Mouse (Mus musculus) limb, embryonic 14.5 days (tissue): ENCODE results near the gene Lbx1. TPM values are rescaled to one million over a fixed set of nuclear protein-coding genes. Genes with fewer than 3 reads are reported as not detected.
A peak's percentile ranks its signal among the peaks of the same experiment; 100 is the strongest.

ENCODE experiments used
- ATAC-seq: fragments of 200-750 bp; cut with Nextera tagmentation; 2 replicates; pipeline ENCODE4 v1.8.0; 2017; ENCODE audit warnings: low read depth, moderate number of reproducible peaks, moderate TSS enrichment; ENCODE audit not compliant: low FRiP score
- DNase-seq: peaks from one replicate; pipeline ENCODE4 v3.0.0-alpha.2; 2015; ENCODE audit warnings: low spot score
- H3K27ac ChIP-seq: fragments of 300-500 bp; sonication (generic); replicated peaks from 2 replicates; pipeline ENCODE4 v1.5.1; 2014; ENCODE audit warnings: low read depth, mild to moderate bottlenecking, low read length, moderate library complexity, mixed read lengths
- H3K27me3 ChIP-seq: fragments of 300-500 bp; sonication (generic); 2 replicates; pipeline ENCODE4 v1.6.1; 2014; ENCODE audit warnings: low read length, mixed read lengths; ENCODE audit not compliant: control insufficient read depth, insufficient read depth
- H3K36me3 ChIP-seq: fragments of 300-500 bp; sonication (generic); 2 replicates; pipeline ENCODE4 v1.6.1; 2014; ENCODE audit warnings: mild to moderate bottlenecking, low read length, moderate library complexity, mixed read lengths; ENCODE audit not compliant: control insufficient read depth, insufficient read depth
- H3K4me1 ChIP-seq: fragments of 300-500 bp; sonication (generic); 2 replicates; pipeline ENCODE4 v1.6.1; 2014; ENCODE audit warnings: antibody characterized with exemption, low read length, mixed read lengths; ENCODE audit not compliant: control insufficient read depth, insufficient read depth
- H3K4me2 ChIP-seq: fragments of 300-500 bp; sonication (generic); replicated peaks from 2 replicates; pipeline ENCODE4 v1.6.1; 2014; ENCODE audit warnings: low read depth, mild to moderate bottlenecking, low read length, moderate library complexity; ENCODE audit not compliant: severe bottlenecking
- H3K4me3 ChIP-seq: fragments of 300-500 bp; sonication (generic); replicated peaks from 2 replicates; pipeline ENCODE4 v1.5.1; 2014; ENCODE audit warnings: low read length
- H3K9ac ChIP-seq: fragments of 300-500 bp; sonication (generic); 2 replicates; pipeline ENCODE4 v1.6.1; 2014; ENCODE audit warnings: mild to moderate bottlenecking, low read depth, low read length, moderate library complexity; ENCODE audit not compliant: severe bottlenecking
- H3K9me3 ChIP-seq: fragments of 300-500 bp; sonication (generic); 2 replicates; pipeline ENCODE4 v1.6.1; 2016; ENCODE audit warnings: low read length; ENCODE audit not compliant: control insufficient read depth
- POLR2A ChIP-seq: fragments of 200-500 bp; IDR thresholded peaks from 2 replicates; pipeline ENCODE4 v1.8.0; 2012; ENCODE audit warnings: inconsistent platforms, mild to moderate bottlenecking, moderate library complexity, borderline replicate concordance; ENCODE audit not compliant: insufficient read depth, insufficient read length; ENCODE audit errors: extremely low read depth
- WGBS: fragments of 180-500 bp; shearing (Covaris S2); extraction: QIAGEN DNeasy Blood & Tissue Kit; methylation state at CpG from one replicate; pipeline ENCODE4 v1.1.7; 2014; 5-methylcytosine and 5-hydroxymethylcytosine counted together
- polyA plus RNA-seq, 2 experiments: library from polyadenylated mRNA; depleted of rRNA in 1 of 2; stranded (reverse) in 1 of 2; unstranded in 1 of 2; fragments of >200 nt; fragmentation: Nextera tagmentation in 1 of 2; extraction: Ambion mirVana in 1 of 2; gene quantifications; 2 replicates each; pipeline versions ENCODE4 v1.2.1 to v1.2.3; 2012 to 2014

Gene Lbx1
- polyA plus RNA-seq, 2 experiments: 2.2 to 2.7 TPM

DNA sequence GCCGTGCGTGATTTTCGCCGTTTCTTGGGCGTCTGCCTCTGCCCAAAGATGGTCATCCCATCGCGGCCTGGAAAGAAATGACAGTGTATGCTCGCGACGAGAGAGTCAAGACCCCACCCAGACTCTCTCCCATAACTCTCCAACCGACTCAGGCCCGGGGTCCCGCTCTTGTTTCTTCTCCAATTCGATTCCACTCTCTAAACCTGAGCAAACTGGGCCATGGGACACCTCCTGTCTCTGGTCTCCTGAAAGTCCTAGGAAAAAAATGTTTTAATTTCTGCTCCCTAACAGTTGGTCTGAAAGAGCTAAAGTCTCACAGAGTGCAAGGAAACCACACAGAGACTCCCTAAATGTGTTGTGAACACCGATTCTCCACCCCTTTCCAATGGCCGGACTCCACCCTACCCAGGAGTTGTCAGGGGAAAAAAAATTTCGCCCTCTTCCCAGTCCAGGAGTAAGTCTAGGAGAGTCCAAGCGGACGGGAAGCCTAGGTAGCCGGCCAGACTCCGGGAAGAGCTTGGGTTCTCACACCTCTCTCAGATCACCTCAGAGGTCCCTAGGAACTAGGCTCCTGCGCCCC lies 1.3 kb downstream of the Lbx1 start:
- H3K9ac ChIP-seq: 0 out of 2 replicates have a peak overlapping the region, but pooled peaks have one; percentile 12
- peaks cover 20% of the 10 kb centered on the region for H3K4me1 ChIP-seq
- WGBS: 2% methylated on average over 21 of the region's 22 CpGs

DNA sequence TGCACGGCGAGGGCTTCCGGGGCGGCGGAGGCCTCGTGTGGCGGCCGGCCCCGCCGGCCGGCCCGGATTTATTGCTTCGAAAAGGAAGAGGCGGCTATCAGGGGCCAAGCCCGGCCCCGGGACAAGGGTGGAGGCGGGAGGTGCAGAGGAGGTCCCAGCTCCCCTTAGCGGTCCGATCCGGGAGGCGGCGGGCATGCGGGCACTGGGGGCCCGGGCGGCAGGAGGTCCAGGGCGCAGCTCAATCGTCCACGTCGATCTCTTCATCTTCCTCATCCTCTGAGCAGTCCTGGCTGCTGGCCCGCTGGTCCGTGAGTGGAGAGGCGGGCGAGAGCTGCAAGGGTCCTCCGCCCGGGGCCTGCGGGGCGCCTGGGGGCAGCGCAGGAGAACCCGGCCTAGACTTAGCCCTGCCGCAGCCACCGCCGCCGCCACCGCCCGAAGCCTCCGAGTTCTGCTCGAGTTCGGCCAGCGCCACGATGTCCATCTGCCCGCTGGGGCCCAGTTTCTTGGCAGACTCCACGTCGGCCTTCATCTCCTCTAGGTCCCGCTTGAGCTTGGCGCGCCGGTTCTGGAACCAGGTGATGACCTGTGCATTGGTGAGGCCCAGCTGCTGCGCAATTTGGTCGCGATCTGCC lies 2.0 kb downstream of the Lbx1 start:
- Histone ChIP-seq H3K27me3 (peaks cover 97% of the 10 kb centered on the region), H3K4me3 (peak overlapping the region; percentile 35), H3K9me3 (no peaks in the 10 kb centered on the region), H3K27ac (no peak overlapping the region), H3K9ac (peak overlapping the region; percentile 34; the same call in 1 of the 2 replicates), H3K4me1 (peaks cover 20% of the 10 kb centered on the region), H3K36me3 (no peaks in the 10 kb centered on the region), H3K4me2 (peak overlapping the region; percentile 26; the same call in 1 of the 2 replicates)
- ATAC-seq: no peak
- no peak for TF ChIP-seq POLR2A
- no peak for DNase-seq
- WGBS: under 1% methylated on average over 55 of the region's 60 CpGs

More for the DNA sequence above, 1.3 kb downstream of the Lbx1 start:
- H3K36me3 ChIP-seq: no peaks in the 10 kb centered on the region
- peak overlapping the region; percentile 26; the same call in 1 of the 2 replicates for H3K4me2 ChIP-seq
- H3K4me3 ChIP-seq: peak overlapping the region; percentile 35
- H3K27me3 ChIP-seq: peaks cover 97% of the 10 kb centered on the region
- DNase-seq (no peak), ATAC-seq (no peak)
- H3K9me3 ChIP-seq: no peaks in the 10 kb centered on the region
- TF ChIP-seq POLR2A: no peak
- H3K27ac ChIP-seq: no peak overlapping the region

DNA sequence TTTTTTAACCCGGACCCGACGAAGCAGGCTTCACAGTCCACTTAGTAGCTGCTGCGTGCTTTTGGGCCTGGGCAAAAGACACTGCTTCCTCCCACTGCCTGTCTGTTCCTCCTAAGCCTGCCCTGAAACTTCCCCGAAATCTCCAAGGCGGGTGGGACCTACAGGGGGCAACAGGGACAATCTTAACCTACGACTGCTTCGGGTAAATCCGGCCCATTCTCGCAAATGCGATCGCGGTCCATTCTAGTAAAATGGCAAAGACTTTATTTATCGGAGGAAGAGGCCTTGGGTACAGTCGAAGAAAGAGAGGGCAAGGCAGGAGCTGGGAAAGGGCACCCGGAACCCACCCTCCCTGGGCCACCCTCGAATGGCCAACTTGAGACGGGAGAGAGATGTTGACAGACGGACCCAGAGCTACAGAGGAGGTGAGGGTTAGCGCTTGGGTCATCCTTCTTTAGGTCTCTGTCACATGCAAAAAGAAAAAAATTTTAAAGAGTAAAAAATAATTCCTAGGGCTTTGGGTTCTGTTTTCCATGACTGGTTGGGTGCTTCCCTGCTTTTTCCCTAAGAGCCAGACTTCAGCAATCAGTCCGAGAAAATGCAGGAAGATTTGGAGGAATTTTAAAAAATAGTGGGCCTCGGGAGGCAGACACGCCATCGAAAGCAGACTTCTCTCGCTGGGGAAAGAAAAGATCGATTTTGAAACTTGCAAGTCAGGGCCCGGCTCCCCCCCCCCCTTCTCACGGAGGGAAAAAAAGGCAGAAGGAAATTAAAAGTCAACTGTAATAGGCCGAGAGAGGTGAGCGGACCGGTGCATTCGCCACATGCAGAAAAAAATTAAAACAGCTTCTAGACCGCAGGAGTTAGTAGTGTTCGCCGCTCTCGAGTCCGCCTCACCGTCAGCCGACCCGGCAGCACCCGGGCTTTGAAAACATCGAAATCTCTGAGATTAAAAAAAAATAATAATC lies 2.9 kb downstream of the Lbx1 start:
- Histone ChIP-seq H3K4me3 (peak overlapping the region; percentile 35; the same call in 1 of the 2 replicates), H3K27ac (no peak overlapping the region), H3K36me3 (no peaks in the 10 kb centered on the region), H3K4me1 (peaks cover 20% of the 10 kb centered on the region), H3K27me3 (peaks cover 97% of the 10 kb centered on the region), H3K4me2 (peak overlapping the region; percentile 15; the same call in 1 of the 2 replicates), H3K9ac (no peak overlapping the region), H3K9me3 (no peaks in the 10 kb centered on the region)
- DNase-seq: no peak
- no peak for TF ChIP-seq POLR2A
- WGBS: 2% methylated on average over 42 of the region's 42 CpGs
- ATAC-seq: no peak

DNA sequence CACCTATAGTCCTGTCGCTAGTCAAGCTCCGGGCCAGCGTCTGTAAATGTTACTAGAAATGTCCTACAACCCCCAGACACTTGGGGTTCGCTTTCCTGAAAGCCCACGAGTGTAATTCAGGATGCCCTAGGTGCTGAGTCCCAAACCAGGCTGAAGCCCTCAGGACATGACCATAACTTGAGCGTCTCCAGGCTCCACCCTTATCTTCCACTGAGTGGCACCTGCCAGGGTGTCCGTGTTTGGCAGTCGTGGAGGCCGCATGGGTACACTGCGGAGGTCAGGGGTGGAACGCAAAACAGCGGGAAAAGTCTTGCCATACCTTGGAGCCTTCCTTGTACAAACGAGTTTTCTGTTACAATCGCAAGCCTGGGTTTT lies 3.6 kb downstream of the Lbx1 start:
- peaks cover 20% of the 10 kb centered on the region for H3K4me1 ChIP-seq
- TF ChIP-seq POLR2A: no peak
- peaks cover 97% of the 10 kb centered on the region for H3K27me3 ChIP-seq
- no peak overlapping the region; the same call in 1 of the 2 replicates for H3K4me2 ChIP-seq
- ATAC-seq: no peak
- WGBS: 2% methylated on average over 14 of the region's 14 CpGs
- peak overlapping the region; percentile 35; the same call in 1 of the 2 replicates for H3K4me3 ChIP-seq
- H3K36me3 ChIP-seq: no peaks in the 10 kb centered on the region
- no peak overlapping the region for H3K27ac ChIP-seq
- DNase-seq: no peak
- H3K9me3 ChIP-seq: no peaks in the 10 kb centered on the region
- no peak overlapping the region for H3K9ac ChIP-seq
